10 mouse cellular contexts compared by ENCODE assay signal in the genomic region with DNA sequence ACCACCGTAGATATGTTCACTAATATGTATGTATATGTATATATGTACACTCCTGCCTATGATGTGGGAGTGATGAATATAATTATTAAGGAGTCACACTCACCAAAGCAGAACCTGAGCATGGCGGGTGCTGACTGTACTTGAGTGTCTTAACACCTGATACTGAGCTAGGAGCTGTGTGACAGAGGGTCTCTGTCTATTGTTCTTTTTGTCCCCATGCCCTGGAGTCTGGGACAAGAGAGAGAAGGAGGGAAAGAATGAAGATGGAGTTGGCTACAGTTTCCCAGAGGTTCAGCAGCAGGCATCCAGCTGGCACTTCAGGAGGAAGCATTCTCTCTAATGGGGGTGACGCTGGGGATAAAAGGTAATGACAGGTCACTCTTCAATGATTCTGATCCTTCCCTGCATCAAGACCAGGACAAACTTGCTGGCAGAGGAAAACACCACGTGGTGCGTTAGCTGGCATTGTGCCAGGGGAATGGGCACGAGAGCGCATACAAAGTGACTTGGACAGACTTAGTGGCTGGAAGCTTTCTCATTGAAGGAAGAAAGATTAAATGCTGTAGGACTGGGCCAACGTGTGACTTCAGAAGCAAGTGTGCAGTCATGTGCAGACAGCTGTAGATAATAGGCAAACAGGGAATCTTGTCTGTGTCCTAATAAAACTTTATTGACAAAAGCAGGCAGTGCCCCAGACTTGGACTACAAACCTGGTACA.
A peak's percentile ranks its signal among the peaks of the same experiment; 100 is the strongest.
DNase-seq lines count a peak whose midpoint lies in the region; ATAC-seq lines count a peak whose summit lies in the region.
"Had no signal": no experiment of that assay in that cellular context is flagged by ENCODE, and none has a peak within 500 bp of the region (broad histone marks: within the 10 kb centered on the region; RNA-seq: fewer than 3 reads in every experiment).

No protein-coding gene starts in this region.

- peak; percentile 85 for DNase-seq in left cerebral cortex, postnatal 4 days
- no peak for DNase-seq in left cerebral cortex, adult 8-10 months (ENCODE audit: low spot score in 2 of 2)
- peak; percentile 16 for DNase-seq in kidney, adult 9 months
- peak; percentile 77 for DNase-seq in retina, postnatal 1 day
- DNase-seq in left cerebral cortex, adult 11 months (ENCODE audit: low spot score): no peak
- no peak for DNase-seq in natural killer cell, adult 2 months (ENCODE audit: low spot score in 2 of 2)

- no peak overlapping the region for H3K4me3 ChIP-seq in heart, embryonic 14.5 days (ENCODE audit: control insufficient read depth in 1 of 2, insufficient read depth in 1 of 2, low read depth in 1 of 2, low read length in 2 of 2)
- H3K4me3 ChIP-seq: embryonic facial prominence, embryonic 13.5 days; left cerebral cortex, adult 2 months had no signal

- intact Hi-C loops in left cerebral cortex, postnatal 4 days (cut with DNase I): no loop called here

- WGBS in heart, embryonic 14.5 days: 23% methylated on average over 8 of the region's 8 CpGs

- H3K9ac ChIP-seq in heart, embryonic 14.5 days (ENCODE audit: low read length): no peak overlapping the region
- H3K9ac ChIP-seq: embryonic facial prominence, embryonic 13.5 days had no signal

- H3K4me1 ChIP-seq in heart, embryonic 14.5 days (ENCODE audit: control insufficient read depth in 2 of 2, insufficient read depth in 2 of 2, low read length in 2 of 2): peaks cover 0 to 5% of the 10 kb centered on the region in 2 experiments; a peak in 1 of 4 replicates

- ATAC-seq in heart, embryonic 14.5 days (ENCODE audit: insufficient number of reproducible peaks, insufficient read depth, low FRiP score, low read depth): peak; percentile 89
- no peak for ATAC-seq in megakaryocyte-erythroid progenitor cell, adult 5-6 weeks (replicated peaks; ENCODE audit: low FRiP score, low TSS enrichment, poor library complexity, severe bottlenecking)

- no peaks in the 10 kb centered on the region for H3K9me3 ChIP-seq in heart, embryonic 14.5 days (ENCODE audit: control insufficient read depth, low read length)
- H3K9me3 ChIP-seq: embryonic facial prominence, embryonic 13.5 days had no signal

- H3K27me3 ChIP-seq in heart, embryonic 14.5 days (ENCODE audit: control insufficient read depth, insufficient read depth, low read length): peaks cover 10% of the 10 kb centered on the region
- H3K27me3 ChIP-seq: embryonic facial prominence, embryonic 13.5 days had no signal

- H3K27ac ChIP-seq in heart, embryonic 14.5 days (replicated peaks in 1 of 2; ENCODE audit: control insufficient read depth in 1 of 2, insufficient read depth in 1 of 2, low read depth in 2 of 2, low read length in 2 of 2): peak overlapping the region in 1 of 2 experiments; percentile 52; a peak in 1 of 4 replicates
- H3K27ac ChIP-seq: embryonic facial prominence, embryonic 13.5 days; left cerebral cortex, adult 2 months had no signal

- no peak overlapping the region for H3K4me2 ChIP-seq in heart, embryonic 14.5 days (ENCODE audit: low read length)
- H3K4me2 ChIP-seq: embryonic facial prominence, embryonic 13.5 days had no signal

- no peaks in the 10 kb centered on the region for H3K36me3 ChIP-seq in heart, embryonic 14.5 days (ENCODE audit: control insufficient read depth, insufficient read depth, low read length)
- H3K36me3 ChIP-seq: embryonic facial prominence, embryonic 13.5 days had no signal

Comparison
In these comparisons a context has a peak if more than half of its experiments do, and no peak if none do; other contexts are left out.
1. DNase-seq: peak in left cerebral cortex, postnatal 4 days (single experiment), kidney, adult 9 months (single experiment) and retina, postnatal 1 day (single experiment); none in left cerebral cortex, adult 8-10 months (0 of 2), left cerebral cortex, adult 11 months (single experiment) and natural killer cell, adult 2 months (0 of 2).